Mouse (Mus musculus) liver, embryonic 14.5 days (tissue): ENCODE measurements at regions not wholly inside any gene's neighbourhood (a gene's known extent, or its start where the extent isn't known, plus 50 kb on each side); places are given as distances from the start of the nearest gene placed in this dataset.

Experiments
- CTCF ChIP-seq: IDR thresholded peaks from 2 replicates; pipeline ENCODE4 v1.5.1; 2016; ENCODE audit warnings: antibody characterized with exemption, low read depth, control low read depth
- EP300 ChIP-seq: IDR thresholded peaks from 2 replicates; pipeline ENCODE4 v1.6.1; 2016; ENCODE audit warnings: antibody characterized with exemption, low read depth

GRCm38 (mm10) chr4:83966898-83967297, 441.6 kb downstream of the Ccdc171 start:
- no peak for TF ChIP-seq CTCF
- TF ChIP-seq EP300 = no peak
